Mouse (Mus musculus) G1E (cell line): ENCODE results near the gene Arhgap10. TPM values are rescaled to one million over a fixed set of nuclear protein-coding genes. Genes with fewer than 3 reads are reported as not detected.

Source experiments
- ATAC-seq: 2 replicates; pipeline ENCODE4 v1.8.0; 2016; ENCODE audit warnings: mild to moderate bottlenecking; ENCODE audit not compliant: insufficient number of reproducible peaks, poor library complexity, low FRiP score, severe bottlenecking; ENCODE audit errors: extremely low read depth
- DNase-seq: peaks from one replicate; pipeline ENCODE4 v3.0.0; 2012; ENCODE audit warnings: low spot score
- H3K27me3 ChIP-seq: 2 replicates; pipeline ENCODE4 v1.6.1; 2012; ENCODE audit warnings: mild to moderate bottlenecking, low read length, inconsistent platforms; ENCODE audit not compliant: insufficient read depth
- H3K36me3 ChIP-seq: replicated peaks from 2 replicates; pipeline ENCODE3; 2012; ENCODE audit warnings: mild to moderate bottlenecking, inconsistent platforms
- H3K4me1 ChIP-seq: 2 replicates; pipeline ENCODE4 v1.6.1; 2012; ENCODE audit warnings: low read depth, low read length, inconsistent platforms, mixed read lengths; ENCODE audit not compliant: insufficient read depth
- H3K4me3 ChIP-seq: 2 replicates; pipeline ENCODE4 v1.5.1; 2012; ENCODE audit warnings: low read depth, mild to moderate bottlenecking, inconsistent platforms, low read length, moderate library complexity, mixed read lengths
- H3K9me3 ChIP-seq: replicated peaks from 2 replicates; pipeline ENCODE4 v1.6.1; 2012; ENCODE audit warnings: inconsistent platforms
- CTCF ChIP-seq: IDR thresholded peaks from 2 replicates; pipeline ENCODE4 v1.5.1; 2012; ENCODE audit warnings: low read depth, low read length, inconsistent platforms, mixed read lengths
- GATA1 ChIP-seq: IDR thresholded peaks from 2 replicates; pipeline ENCODE4 v1.6.1; 2012; ENCODE audit warnings: borderline replicate concordance, low read length, inconsistent platforms, mixed read lengths
- GATA2 ChIP-seq: IDR thresholded peaks from 2 replicates; pipeline ENCODE4 v1.6.1; 2012; ENCODE audit warnings: low read depth, low read length, inconsistent platforms, borderline replicate concordance
- POLR2AphosphoS5 ChIP-seq: IDR thresholded peaks from 2 replicates; pipeline ENCODE4 v1.6.1; 2012; ENCODE audit warnings: low read depth, low read length, inconsistent platforms; ENCODE audit not compliant: insufficient replicate concordance
- TAL1 ChIP-seq: conservative IDR thresholded peaks from 2 replicates; pipeline ENCODE4 v1.6.1; 2012; ENCODE audit warnings: low read depth, low read length, inconsistent platforms, mixed read lengths
- polyA plus RNA-seq: library from polyadenylated mRNA; stranded (reverse); fragments of >175 nt; gene quantifications from 2 replicates; pipeline ENCODE4 v1.2.3, GENCODE M21; 2012
- total RNA-seq, 2 experiments: library from RNA; stranded (forward) in 1 of 2; stranded (reverse) in 1 of 2; fragments of 200-1000 nt in 1 of 2; fragments of >200 nt in 1 of 2; fragmentation: Nextera tagmentation in 1 of 2; gene quantifications; 2 replicates each; pipeline ENCODE4 v1.2.3; 2014 to 2017

The Arhgap10 gene
- 22.7 and 24.4 TPM in 2 replicates for total RNA-seq (2014; fragmentation: Nextera tagmentation)
- 21.0 and 26.1 TPM in 2 replicates for total RNA-seq (2017)
- polyA plus RNA-seq = 20.3 and 22.9 TPM in 2 replicates

GRCm38 (mm10) chr8:77517301-77518200, at the start of gene Arhgap10:
Gene Arhgap10 (minus strand): TSS chr8:77517953.
- Histone ChIP-seq H3K9me3 (no peaks in the 10 kb centered on the region), H3K4me1 (peaks cover 60% of the 10 kb centered on the region), H3K27me3 (no peaks in the 10 kb centered on the region), H3K4me3 (peak within 1 kb of the TSS; percentile 89), H3K36me3 (peaks cover 37% of the 10 kb centered on the region)
- DNase-seq = peak; percentile 85
- ATAC-seq = peak; percentile 94
- TF ChIP-seq TAL1 = no peak

GRCm38 (mm10) chr8:77561441-77561840, 43.7 kb upstream of the Arhgap10 start:
- H3K4me1 ChIP-seq = peaks cover 4% of the 10 kb centered on the region; the same call in 1 of the 2 replicates
- H3K4me3 ChIP-seq = no peak overlapping the region
- H3K27me3 ChIP-seq = no peaks in the 10 kb centered on the region
- peaks cover 84% of the 10 kb centered on the region for H3K36me3 ChIP-seq
- no peak for ATAC-seq
- H3K9me3 ChIP-seq = no peaks in the 10 kb centered on the region
- no peak for DNase-seq
- TF ChIP-seq GATA2 (no peak), GATA1 (no peak), POLR2AphosphoS5 (no peak), CTCF (no peak), TAL1 (no peak)

GRCm38 (mm10) chr8:77552491-77552890, 34.7 kb upstream of the Arhgap10 start:
- Histone ChIP-seq H3K9me3 (peaks cover 13% of the 10 kb centered on the region), H3K4me3 (no peak overlapping the region), H3K27me3 (no peaks in the 10 kb centered on the region), H3K36me3 (peaks cover 63% of the 10 kb centered on the region), H3K4me1 (peaks cover 24% of the 10 kb centered on the region)
- TF ChIP-seq POLR2AphosphoS5 = no peak
- no peak for TF ChIP-seq CTCF
- TF ChIP-seq TAL1 = no peak
- TF ChIP-seq GATA1 = no peak
- TF ChIP-seq GATA2 = no peak
- DNase-seq = no peak
- no peak for ATAC-seq

GRCm38 (mm10) chr8:77549881-77550580, 32.3 kb upstream of the Arhgap10 start:
- TF ChIP-seq GATA2 = no peak
- no peak for TF ChIP-seq POLR2AphosphoS5
- TF ChIP-seq GATA1 = no peak
- TF ChIP-seq CTCF = peak; percentile 19; the same call in 1 of the 2 replicates
- no peak for TF ChIP-seq TAL1
- DNase-seq = peak; percentile 53
- Histone ChIP-seq H3K4me3 (peak overlapping the region; percentile 93), H3K9me3 (peaks cover 13% of the 10 kb centered on the region), H3K36me3 (peaks cover 39% of the 10 kb centered on the region), H3K4me1 (peaks cover 36% of the 10 kb centered on the region), H3K27me3 (no peaks in the 10 kb centered on the region)
- ATAC-seq = peak; percentile 74

GRCm38 (mm10) chr8:77549121-77549706, 31.5 kb upstream of the Arhgap10 start, which contains the start of gene Prmt9:
Gene Prmt9 (plus strand): TSS chr8:77549397.
- Histone ChIP-seq H3K27me3 (no peaks in the 10 kb centered on the region), H3K9me3 (peaks cover 13% of the 10 kb centered on the region), H3K4me3 (peak within 1 kb of the TSS; percentile 93), H3K4me1 (peaks cover 37% of the 10 kb centered on the region), H3K36me3 (peaks cover 32% of the 10 kb centered on the region)
- peak; percentile 88 for DNase-seq
- TF ChIP-seq GATA1 = no peak
- no peak for TF ChIP-seq TAL1
- TF ChIP-seq GATA2 = no peak
- TF ChIP-seq POLR2AphosphoS5 = no peak
- no peak for TF ChIP-seq CTCF
- peak; percentile 58; the same call in 1 of the 2 replicates for ATAC-seq

- ATAC-seq (no peak), DNase-seq (no peak)
- Histone ChIP-seq H3K36me3 (no peaks in the 10 kb centered on the region), H3K9me3 (no peaks in the 10 kb centered on the region), H3K4me1 (peaks cover 40% of the 10 kb centered on the region), H3K4me3 (no peak overlapping the region), H3K27me3 (no peaks in the 10 kb centered on the region)
- TF ChIP-seq TAL1 (no peak), POLR2AphosphoS5 (no peak), CTCF (no peak), GATA2 (no peak), GATA1 (no peak)
These were observed 27.9 kb upstream of the Arhgap10 start for GRCm38 (mm10) chr8:77545616-77546015.
